Mouse (Mus musculus) urinary bladder, adult 18-20 months (tissue): ENCODE measurements around the gene Tuba3b.

Experiments
- DNase-seq, 2 experiments: peaks; one replicate each; pipeline ENCODE4 v3.0.0; 2022; ENCODE audit warnings: low spot score in 2 of 2, mixed read lengths in 2 of 2

Tuba3b gene

GRCm38 (mm10) chr6:145667654-145668053 lies 52.1 kb downstream of the Tuba3b start:
- DNase-seq, result no peak

DNA sequence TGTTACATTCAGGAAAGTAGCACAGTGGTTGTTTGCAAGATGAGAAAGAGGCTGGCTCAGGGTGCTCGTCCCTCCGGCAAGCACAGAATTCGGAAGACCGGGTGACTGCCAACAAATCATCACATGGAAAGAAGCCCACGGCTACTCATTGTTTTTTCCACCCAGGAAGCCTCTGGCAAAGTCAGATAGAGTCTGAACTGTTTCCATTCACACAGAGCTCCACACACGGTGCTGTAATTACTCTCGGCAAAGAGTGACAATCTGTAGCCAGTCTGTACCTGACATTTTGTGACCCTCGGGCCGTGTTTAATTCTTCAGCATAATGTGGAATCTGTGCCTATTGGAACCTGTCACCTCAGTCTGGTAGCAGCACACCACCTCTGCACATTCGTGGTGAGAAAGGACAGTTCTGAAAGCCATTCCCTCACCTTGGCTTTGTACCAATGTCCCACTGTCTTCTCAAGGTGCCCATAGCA lies 54.1 kb downstream of the Tuba3b start:
- no peak for DNase-seq
